Mouse (Mus musculus) testis, adult 10 weeks (tissue): ENCODE data around the gene Nsd1. TPM values are rescaled to one million over a fixed set of nuclear protein-coding genes. Genes with fewer than 3 reads are reported as not detected.

Experiments
- polyA plus RNA-seq: library from polyadenylated mRNA; stranded (reverse); fragments of 350-450 nt; fragmentation: Illumina TruSeq; extraction: RNeasy Lipid Tissue Mini Kit (QIAGEN cat#74804); gene quantifications from one replicate; pipeline ENCODE4 v1.2.3, GENCODE M21; 2014; ENCODE audit warnings: low read depth, low replicate concordance

Nsd1 gene
- polyA plus RNA-seq = 38.5 TPM

GRCm38 (mm10) chr13:55209649-55210192 is at the start of gene Nsd1:
Gene Nsd1 (plus strand): TSS chr13:55209782.

GRCm38 (mm10) chr13:55319931-55320533 is 110.5 kb downstream of the Nsd1 start, which contains the start of gene Prelid1:
Gene Prelid1 (plus strand): TSS chr13:55320500.

GRCm38 (mm10) chr13:55321434-55322129 is 112.0 kb downstream of the Nsd1 start, which contains the start of gene Rab24:
Gene Rab24 (minus strand): TSS chr13:55321946.

GRCm38 (mm10) chr13:55329683-55330566 is 120.3 kb downstream of the Nsd1 start, which contains the start of gene Mxd3:
Gene Mxd3 (minus strand): TSS chr13:55329823.

GRCm38 (mm10) chr13:55362453-55363060 is 153.0 kb downstream of the Nsd1 start, which contains the start of gene Lman2:
Gene Lman2 (minus strand): TSS chr13:55362783.

Other genes with a start within 250 kb of the Nsd1 start
- gene Hk3, start 188.4 kb upstream of the Nsd1 start, polyA plus RNA-seq = not detected
- 48.8 TPM for gene Uimc1, start 109.5 kb upstream of the Nsd1 start, polyA plus RNA-seq
- gene Zfp346, start 104.5 kb upstream of the Nsd1 start, polyA plus RNA-seq = 22.2 TPM
- not detected for gene Gm17617, start 76.2 kb upstream of the Nsd1 start, polyA plus RNA-seq
- not detected for gene Fgfr4, start 57.1 kb upstream of the Nsd1 start, polyA plus RNA-seq
- gene Prelid1, start 110.7 kb downstream of the Nsd1 start, polyA plus RNA-seq = 1.8 TPM
- gene Rab24, start 112.2 kb downstream of the Nsd1 start, polyA plus RNA-seq = 5.3 TPM
- gene Mxd3, start 120.0 kb downstream of the Nsd1 start, polyA plus RNA-seq = not detected
- gene Lman2, start 153.0 kb downstream of the Nsd1 start, polyA plus RNA-seq = 5.4 TPM
- gene Rgs14, start 159.9 kb downstream of the Nsd1 start, polyA plus RNA-seq = not detected
- gene Slc34a1, start 188.4 kb downstream of the Nsd1 start, polyA plus RNA-seq = not detected
- 0.50 TPM for gene Pfn3, start 205.4 kb downstream of the Nsd1 start, polyA plus RNA-seq
- gene F12, start 217.0 kb downstream of the Nsd1 start, polyA plus RNA-seq = not detected
- 1.5 TPM for gene Grk6, start 235.3 kb downstream of the Nsd1 start, polyA plus RNA-seq